ENCODE assay signal across 23 mouse cellular contexts in the genomic region with DNA sequence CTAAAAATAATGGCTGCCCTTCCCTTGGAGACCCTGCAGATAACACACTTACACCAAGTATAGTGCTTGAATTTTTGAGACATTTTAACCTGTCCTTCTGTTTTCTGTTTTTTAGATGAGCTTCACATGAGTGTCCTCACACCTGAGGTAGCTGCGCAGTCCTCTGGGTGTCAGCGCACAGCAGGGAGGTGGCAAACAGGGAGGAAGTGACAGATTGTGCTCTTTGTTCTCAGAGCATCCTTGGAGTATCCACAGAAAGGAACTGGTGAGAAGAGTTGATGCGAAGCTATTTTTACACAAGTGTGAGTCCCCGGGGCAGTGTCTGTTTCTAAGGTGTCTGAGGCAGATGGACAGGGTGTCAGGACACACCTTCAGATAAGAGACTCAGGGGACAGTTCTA.
DNase-seq lines count a peak whose midpoint lies in the region; ATAC-seq and TF ChIP-seq lines count a peak whose summit lies in the region.
"Had no signal": no experiment of that assay in that cellular context is flagged by ENCODE, and none has a peak within 500 bp of the region (broad histone marks: within the 10 kb centered on the region; RNA-seq: fewer than 3 reads in every experiment).

No protein-coding gene starts in this region.

- no peak for DNase-seq in hindbrain, postnatal 0 days (ENCODE audit: low spot score)
- peak; percentile 74 for DNase-seq in cerebellum, adult 11-12 months
- peak; percentile 76 for DNase-seq in cerebellum, adult 9-10 months
- DNase-seq in cerebellum, postnatal 36 days = peak; percentile 52 to 54
- DNase-seq in ovary, adult 18-20 months (ENCODE audit: low spot score) = no peak
- DNase-seq in heart, adult 11 months = no peak
- DNase-seq: adrenal gland, adult 2 months; adrenal gland, postnatal 25 days; gastrocnemius, postnatal 14 days; kidney, adult 8-10 months had no signal

- H3K4me1 ChIP-seq in hindbrain, embryonic 16.5 days (ENCODE audit: control insufficient read depth, insufficient read depth, low read depth, low read length) = no peaks in the 10 kb centered on the region
- no peaks in the 10 kb centered on the region for H3K4me1 ChIP-seq in hindbrain, postnatal 0 days (ENCODE audit: insufficient read depth, low read length)
- H3K4me1 ChIP-seq: hindbrain, embryonic 10.5 days had no signal

- no peak overlapping the region for H3K4me2 ChIP-seq in hindbrain, embryonic 16.5 days (ENCODE audit: low read length)
- no peak overlapping the region for H3K4me2 ChIP-seq in hindbrain, postnatal 0 days (ENCODE audit: low read depth, low read length)
- H3K4me2 ChIP-seq: heart, embryonic 12.5 days; hindbrain, embryonic 14.5 days had no signal

- no peak for TF ChIP-seq CTCF in hindbrain, postnatal 0 days (IDR thresholded peaks at IDR 0.05; ENCODE audit: low read depth)

- 87% methylated on average over 4 of the region's 4 CpGs for WGBS in hindbrain, embryonic 16.5 days
- WGBS in hindbrain, postnatal 0 days = 91% methylated on average over 4 of the region's 4 CpGs

- no peaks in the 10 kb centered on the region for H3K36me3 ChIP-seq in hindbrain, embryonic 16.5 days (ENCODE audit: control insufficient read depth, insufficient read depth, low read length)
- H3K36me3 ChIP-seq in hindbrain, postnatal 0 days (ENCODE audit: insufficient read depth, low read length) = no peaks in the 10 kb centered on the region
- H3K36me3 ChIP-seq: embryonic facial prominence, embryonic 10.5 days; forebrain, embryonic 10.5 days; heart, embryonic 12.5 days; hindbrain, embryonic 10.5 days had no signal

- H3K9ac ChIP-seq in hindbrain, embryonic 16.5 days (ENCODE audit: low read depth, low read length) = no peak overlapping the region
- H3K9ac ChIP-seq in hindbrain, postnatal 0 days (replicated peaks; ENCODE audit: low read length) = no peak overlapping the region
- H3K9ac ChIP-seq: heart, embryonic 12.5 days; hindbrain, embryonic 14.5 days had no signal

- ATAC-seq in hindbrain, embryonic 16.5 days = 0 out of 2 replicates have a peak, but pooled peaks have one; percentile 27
- ATAC-seq in hindbrain, postnatal 0 days = no peak
- ATAC-seq in erythroblast, adult 5-6 weeks (replicated peaks; ENCODE audit: low FRiP score, poor library complexity, severe bottlenecking) = no peak
- ATAC-seq: activated CD4-positive, CD25-positive, alpha-beta regulatory T cell, adult 4 months; forebrain, embryonic 14.5 days; inflammation-experienced regulatory T-cells, adult 6 months; intestine, postnatal 0 days; Patski had no signal

- H3K27me3 ChIP-seq in hindbrain, embryonic 16.5 days (replicated peaks; ENCODE audit: control insufficient read depth, insufficient read depth, low read length) = no peaks in the 10 kb centered on the region
- no peaks in the 10 kb centered on the region for H3K27me3 ChIP-seq in hindbrain, postnatal 0 days (ENCODE audit: insufficient read depth, low read length)
- H3K27me3 ChIP-seq: heart, embryonic 12.5 days; Patski had no signal

- H3K4me3 ChIP-seq in hindbrain, embryonic 16.5 days (ENCODE audit: low read length) = no peak overlapping the region
- H3K4me3 ChIP-seq in hindbrain, postnatal 0 days (ENCODE audit: low read length) = no peak overlapping the region
- H3K4me3 ChIP-seq: embryonic facial prominence, embryonic 10.5 days; erythroblast, embryonic 14.5 days; forebrain, embryonic 10.5 days; heart, embryonic 12.5 days; hindbrain, embryonic 10.5 days had no signal

- H3K27ac ChIP-seq in hindbrain, embryonic 16.5 days (ENCODE audit: low read depth, low read length) = no peak overlapping the region
- no peak overlapping the region for H3K27ac ChIP-seq in hindbrain, postnatal 0 days
- H3K27ac ChIP-seq: embryonic facial prominence, embryonic 10.5 days; forebrain, embryonic 10.5 days; hindbrain, embryonic 10.5 days; hindbrain, embryonic 14.5 days had no signal

- no peaks in the 10 kb centered on the region for H3K9me3 ChIP-seq in hindbrain, embryonic 16.5 days (ENCODE audit: control insufficient read depth, low read length)
- H3K9me3 ChIP-seq in hindbrain, postnatal 0 days (ENCODE audit: low read length) = no peaks in the 10 kb centered on the region
- H3K9me3 ChIP-seq: forebrain, embryonic 10.5 days had no signal

Comparison
In these comparisons a context has a peak if more than half of its experiments do, and no peak if none do; other contexts are left out.
1. DNase-seq: peak in cerebellum, adult 11-12 months (single experiment), cerebellum, adult 9-10 months (single experiment) and cerebellum, postnatal 36 days (2 of 2); none in hindbrain, postnatal 0 days (single experiment), ovary, adult 18-20 months (single experiment) and heart, adult 11 months (single experiment).